9 mouse cellular contexts compared by ENCODE assay signal in genomic region chr3:88214197-88214938, GRCm38 (mm10). TPM values are rescaled to one million over a fixed set of nuclear protein-coding genes. Genes with fewer than 3 reads are reported as not detected.
A peak's percentile ranks its signal among the peaks of the same experiment; 100 is the strongest.
DNase-seq lines count a peak whose midpoint lies in the region; ATAC-seq lines count a peak whose summit lies in the region.
"Had no signal": no experiment of that assay in that cellular context is flagged by ENCODE, and none has a peak within 500 bp of the region (broad histone marks: within the 10 kb centered on the region; RNA-seq: fewer than 3 reads in every experiment).

No protein-coding gene starts in this region.

- peaks cover 11% of the 10 kb centered on the region for H3K4me1 ChIP-seq in heart, embryonic 16.5 days (ENCODE audit: control insufficient read depth, insufficient read depth, low read length)
- H3K4me1 ChIP-seq in forebrain, embryonic 16.5 days (replicated peaks; ENCODE audit: control insufficient read depth, insufficient read depth, low read length), result peaks cover 42% of the 10 kb centered on the region
- H3K4me1 ChIP-seq in limb, embryonic 13.5 days, result peaks cover 19% of the 10 kb centered on the region
- peaks cover 6% of the 10 kb centered on the region; the same call in 1 of the 2 replicates for H3K4me1 ChIP-seq in stomach, embryonic 14.5 days (ENCODE audit: control insufficient read depth, insufficient read depth, low read length)

- WGBS in heart, embryonic 16.5 days, result 2% methylated on average over 42 of the region's 42 CpGs
- WGBS in forebrain, embryonic 16.5 days, result 4% methylated on average over 42 of the region's 42 CpGs
- WGBS in limb, embryonic 13.5 days, result 1% methylated on average over 42 of the region's 42 CpGs
- 1% methylated on average over 42 of the region's 42 CpGs for WGBS in stomach, embryonic 14.5 days

- no peaks in the 10 kb centered on the region for H3K36me3 ChIP-seq in heart, embryonic 16.5 days (ENCODE audit: control insufficient read depth, insufficient read depth)
- H3K36me3 ChIP-seq in forebrain, embryonic 16.5 days (ENCODE audit: control insufficient read depth, insufficient read depth), result peaks cover 3% of the 10 kb centered on the region; the same call in 1 of the 2 replicates
- H3K36me3 ChIP-seq in limb, embryonic 13.5 days, result no peaks in the 10 kb centered on the region
- no peaks in the 10 kb centered on the region for H3K36me3 ChIP-seq in stomach, embryonic 14.5 days (ENCODE audit: control insufficient read depth, insufficient read depth, low read length)

- H3K27me3 ChIP-seq in heart, embryonic 16.5 days (ENCODE audit: control insufficient read depth, insufficient read depth, low read length), result peaks cover 90% of the 10 kb centered on the region
- no peaks in the 10 kb centered on the region for H3K27me3 ChIP-seq in forebrain, embryonic 16.5 days (replicated peaks; ENCODE audit: control insufficient read depth, insufficient read depth, low read length)
- H3K27me3 ChIP-seq in limb, embryonic 13.5 days, result peaks cover 99% of the 10 kb centered on the region
- peaks cover 73% of the 10 kb centered on the region for H3K27me3 ChIP-seq in stomach, embryonic 14.5 days (ENCODE audit: control insufficient read depth, insufficient read depth, low read length)

- peak overlapping the region; percentile 45 for H3K4me3 ChIP-seq in heart, embryonic 16.5 days (ENCODE audit: low read length)
- H3K4me3 ChIP-seq in forebrain, embryonic 16.5 days (replicated peaks; ENCODE audit: low read length), result peak overlapping the region; percentile 84
- peak overlapping the region; percentile 27 for H3K4me3 ChIP-seq in limb, embryonic 13.5 days
- peak overlapping the region; percentile 18 for H3K4me3 ChIP-seq in stomach, embryonic 14.5 days (ENCODE audit: low read depth, low read length)

- H3K9me3 ChIP-seq in heart, embryonic 16.5 days (replicated peaks; ENCODE audit: control insufficient read depth, low read length), result no peaks in the 10 kb centered on the region
- H3K9me3 ChIP-seq in forebrain, embryonic 16.5 days (ENCODE audit: control insufficient read depth, low read length), result no peaks in the 10 kb centered on the region
- H3K9me3 ChIP-seq in limb, embryonic 13.5 days, result no peaks in the 10 kb centered on the region
- H3K9me3 ChIP-seq in stomach, embryonic 14.5 days (ENCODE audit: control insufficient read depth, low read depth, low read length), result no peaks in the 10 kb centered on the region

- DNase-seq in heart, adult 11 months, result no peak
- DNase-seq in lung, postnatal 4 days, result no peak

- ATAC-seq in heart, embryonic 16.5 days (replicated peaks; ENCODE audit: extremely low read depth, insufficient read depth, low FRiP score), result no peak
- peak; percentile 70 for ATAC-seq in cerebellum, adult (ENCODE audit: insufficient number of reproducible peaks, low FRiP score, low TSS enrichment)
- ATAC-seq in forebrain, embryonic 16.5 days, result peak; percentile 88
- no peak for ATAC-seq in limb, embryonic 13.5 days (ENCODE audit: low FRiP score, low read depth)
- ATAC-seq in stomach, embryonic 14.5 days (ENCODE audit: insufficient number of reproducible peaks, insufficient read depth, low FRiP score, low read depth), result no peak
- no peak for ATAC-seq in monocyte, adult 5-6 weeks (replicated peaks; ENCODE audit: insufficient number of reproducible peaks, low FRiP score, low TSS enrichment, poor library complexity, severe bottlenecking)

- no peak overlapping the region for H3K27ac ChIP-seq in heart, embryonic 16.5 days (ENCODE audit: low read length)
- H3K27ac ChIP-seq in forebrain, embryonic 16.5 days (ENCODE audit: low read length), result peak overlapping the region; percentile 100
- no peak overlapping the region for H3K27ac ChIP-seq in limb, embryonic 13.5 days
- H3K27ac ChIP-seq in stomach, embryonic 14.5 days (ENCODE audit: low read length), result no peak overlapping the region

- H3K9ac ChIP-seq in heart, embryonic 16.5 days (ENCODE audit: low read length), result no peak overlapping the region
- H3K9ac ChIP-seq in forebrain, embryonic 16.5 days (replicated peaks; ENCODE audit: low read depth, low read length), result peak overlapping the region; percentile 82
- no peak overlapping the region for H3K9ac ChIP-seq in limb, embryonic 13.5 days
- H3K9ac ChIP-seq in stomach, embryonic 14.5 days (replicated peaks; ENCODE audit: low read depth, low read length), result no peak overlapping the region

- H3K4me2 ChIP-seq in heart, embryonic 16.5 days (ENCODE audit: low read depth, low read length), result peak overlapping the region; percentile 60
- peak overlapping the region; percentile 67 for H3K4me2 ChIP-seq in forebrain, embryonic 16.5 days (ENCODE audit: low read length)
- H3K4me2 ChIP-seq in limb, embryonic 13.5 days (replicated peaks), result peak overlapping the region; percentile 46
- 0 out of 2 replicates have a peak overlapping the region, but pooled peaks have one; percentile 18 for H3K4me2 ChIP-seq in stomach, embryonic 14.5 days (replicated peaks; ENCODE audit: low read depth, low read length)

RNA-seq across cellular contexts. Expression of gene Rhbg, which starts 40.1 kb away (rescaled TPM):
- 0.09 and 0.21 TPM in 2 replicates for polyA plus RNA-seq in heart, embryonic 16.5 days (2015; fragmentation: Nextera tagmentation; extraction: Ambion mirVana)
- not detected in 2 replicates for polyA plus RNA-seq in forebrain, embryonic 16.5 days (2015; fragmentation: Nextera tagmentation; extraction: Ambion mirVana)
- 4.8 and 5.7 TPM in 2 replicates for polyA plus RNA-seq in limb, embryonic 13.5 days (2015; fragmentation: Nextera tagmentation; extraction: Ambion mirVana)
- 3.2 and 4.2 TPM in 2 replicates for polyA plus RNA-seq in stomach, embryonic 14.5 days (2014; fragmentation: Nextera tagmentation; extraction: Ambion mirVana)
- total RNA-seq in monocyte, adult 5-6 weeks (2017), result not detected in 3 replicates
- total RNA-seq: layer of hippocampus, postnatal 14 days had no signal

Comparison
In these comparisons a context has a peak if more than half of its experiments do, and no peak if none do; other contexts are left out.
1. ATAC-seq: peak in cerebellum, adult (single experiment) and forebrain, embryonic 16.5 days (single experiment); none in heart, embryonic 16.5 days (single experiment), limb, embryonic 13.5 days (single experiment), stomach, embryonic 14.5 days (single experiment) and monocyte, adult 5-6 weeks (single experiment).
2. H3K4me3 ChIP-seq: peak in every context shown above with its lines; median percentile 84 in forebrain, embryonic 16.5 days; 45 in heart, embryonic 16.5 days; 27 in limb, embryonic 13.5 days; 18 in stomach, embryonic 14.5 days.
3. Peak in every context shown above with its lines, with median percentiles within 50 percentile points of each other: H3K4me2 ChIP-seq.